Mouse (Mus musculus) left cerebral cortex, adult 2 months (tissue): ENCODE measurements around the gene Usp46. TPM values are rescaled to one million over a fixed set of nuclear protein-coding genes. Genes with fewer than 3 reads are reported as not detected.
"Not testable (repeated sequence)": the region's sequence is repeated elsewhere in the genome, so short reads cannot be mapped to it uniquely, and the experiment has no call there.

Experiments used
- DNase-seq, 2 experiments: peaks; one replicate each; pipeline ENCODE4 v3.0.0; 2021 to 2022; ENCODE audit warnings: low spot score in 2 of 2, mixed read lengths in 1 of 2; ENCODE audit errors: extremely low spot score in 1 of 2
- H3K27ac ChIP-seq: fragments of 200-600 bp; 2 replicates; pipeline ENCODE4 v1.8.1; 2022
- H3K4me3 ChIP-seq: fragments of 200-600 bp; 2 replicates; pipeline ENCODE4 v1.8.1; 2022
- CTCF ChIP-seq: fragments of 200-600 bp; IDR thresholded peaks from 2 replicates; pipeline ENCODE4 v1.8.1; 2022; ENCODE audit warnings: antibody characterized with exemption, mild to moderate bottlenecking, moderate library complexity
- intact Hi-C: fragments of 180-260 bp; cut with DNase I; formaldehyde crosslinking; loops from one replicate; pipeline ENCODE4 v1.15.1; 2025
- total RNA-seq, 2 experiments: library from RNA; stranded (reverse); gene quantifications; 2 replicates each; pipeline ENCODE4 v1.2.3; 2021

Usp46 gene
- total RNA-seq, 2 experiments from 2014 or later = 129 to 130 TPM

DNA sequence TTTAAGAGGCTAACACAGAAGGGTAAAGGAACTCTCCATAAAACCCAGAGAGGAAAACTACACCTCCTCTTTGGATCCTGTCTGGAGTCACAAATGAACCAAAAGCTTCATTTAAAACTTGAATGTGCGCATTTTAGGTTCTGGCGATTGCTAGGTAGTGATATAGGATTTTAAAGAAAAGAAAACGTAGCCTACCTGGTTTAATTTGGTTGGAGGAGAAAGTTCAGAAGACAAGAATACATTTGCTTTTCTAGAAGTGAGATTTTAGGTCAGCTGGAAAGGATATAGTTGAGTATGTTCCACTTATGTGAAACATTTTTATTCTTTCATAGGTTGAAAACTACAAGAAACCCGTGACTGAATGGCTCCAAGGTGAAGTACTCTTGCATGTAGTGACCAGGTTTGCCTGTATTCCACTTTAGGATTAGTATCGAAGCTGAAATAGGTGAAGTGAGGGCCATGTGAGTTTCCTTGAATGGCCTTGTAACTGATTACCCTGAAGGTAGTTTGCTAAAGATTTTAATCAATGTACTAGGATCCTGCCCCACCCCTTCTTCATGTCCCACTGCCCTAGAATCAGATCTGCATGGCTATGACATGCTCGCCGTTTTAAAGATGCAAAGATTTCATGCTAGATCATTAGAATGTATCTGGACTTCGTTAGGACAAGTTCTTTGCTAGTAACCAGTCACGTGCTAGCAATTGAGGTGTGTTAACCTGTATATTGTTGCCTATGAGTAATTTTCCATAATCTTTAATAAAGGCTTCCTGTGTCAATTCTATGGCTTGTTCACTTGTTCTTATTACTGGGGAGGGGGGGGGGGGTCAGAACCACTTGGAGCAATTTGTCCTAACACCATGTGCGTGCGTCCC is 25.6 kb upstream of the Usp46 start:
- no peak for DNase-seq
- H3K4me3 ChIP-seq = peak overlapping the region; percentile 86
- no peak for TF ChIP-seq CTCF
- peak overlapping the region; percentile 94 for H3K27ac ChIP-seq
- intact Hi-C loops = loop anchor here (2.0 to 5.0 kb wide), 4 partner anchors 25 to 184 kb away; partner anchors contain the start of gene Usp46

DNA sequence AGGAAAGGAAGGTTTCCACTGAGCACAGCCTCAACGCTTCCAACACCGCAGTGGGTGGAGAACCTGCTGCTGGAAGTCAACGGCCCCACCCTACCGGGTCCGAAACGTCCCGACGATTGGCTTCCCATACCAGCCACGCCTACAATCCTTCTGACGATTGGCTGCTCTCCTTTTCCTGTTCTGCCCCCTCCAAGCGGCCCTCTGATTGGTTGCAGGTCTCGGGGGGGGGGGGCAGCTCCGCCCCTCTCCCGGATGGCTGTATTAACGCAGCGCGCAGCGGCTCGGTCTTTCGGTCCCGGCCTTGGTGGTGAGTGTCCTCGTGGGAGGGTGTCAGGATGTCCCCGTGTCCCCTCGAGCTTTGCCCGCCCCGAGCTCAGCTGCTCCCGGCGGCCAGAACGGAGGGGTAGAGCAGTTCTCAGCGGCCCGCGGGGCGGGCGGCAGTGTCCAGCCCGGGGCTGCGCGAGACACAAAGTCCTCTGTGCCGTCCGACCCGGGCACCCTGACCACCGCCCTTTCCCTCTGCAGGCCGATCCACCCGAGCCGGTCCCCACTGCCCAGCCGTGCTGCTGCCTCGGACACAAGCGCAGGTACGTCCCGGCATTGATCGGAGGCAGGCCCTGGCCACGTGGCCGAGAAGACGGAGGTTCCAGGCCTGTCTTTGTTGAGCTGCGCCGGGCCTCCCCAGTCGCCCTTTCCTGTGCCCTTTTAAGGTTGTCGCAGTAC is 24.8 kb upstream of the Usp46 start:
- DNase-seq = peak; percentile 85 to 92
- intact Hi-C loops = loop anchor here (2.0 to 5.0 kb wide), 4 partner anchors 24 to 184 kb away; partner anchors contain the start of gene Usp46
- no peak for TF ChIP-seq CTCF
- Histone ChIP-seq H3K4me3 (peak overlapping the region; percentile 86), H3K27ac (peak overlapping the region; percentile 94)

DNA sequence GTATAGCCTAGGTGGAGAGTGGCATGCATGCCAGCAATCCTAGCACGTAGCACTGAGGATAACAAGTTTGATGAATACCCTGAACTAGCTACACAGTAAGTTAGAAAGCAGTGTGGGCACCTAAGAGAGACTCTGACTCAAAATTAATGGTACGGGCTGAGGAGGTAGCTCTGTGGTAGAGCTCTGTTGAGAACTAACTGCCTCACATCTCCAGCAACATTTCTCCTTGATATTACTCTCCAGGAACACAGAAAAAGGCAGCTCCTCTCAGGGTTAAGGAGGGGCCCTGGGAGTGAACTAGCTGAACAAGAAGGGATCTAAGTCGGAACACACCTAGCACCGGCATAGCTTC is 24.2 kb upstream of the Usp46 start:
- no peak for TF ChIP-seq CTCF
- DNase-seq = no peak
- Histone ChIP-seq H3K4me3 (peak overlapping the region; percentile 86), H3K27ac (peak overlapping the region; percentile 89)
- intact Hi-C loops = loop anchor here (2.0 to 5.0 kb wide), 4 partner anchors 24 to 185 kb away; partner anchors contain the start of gene Usp46

DNA sequence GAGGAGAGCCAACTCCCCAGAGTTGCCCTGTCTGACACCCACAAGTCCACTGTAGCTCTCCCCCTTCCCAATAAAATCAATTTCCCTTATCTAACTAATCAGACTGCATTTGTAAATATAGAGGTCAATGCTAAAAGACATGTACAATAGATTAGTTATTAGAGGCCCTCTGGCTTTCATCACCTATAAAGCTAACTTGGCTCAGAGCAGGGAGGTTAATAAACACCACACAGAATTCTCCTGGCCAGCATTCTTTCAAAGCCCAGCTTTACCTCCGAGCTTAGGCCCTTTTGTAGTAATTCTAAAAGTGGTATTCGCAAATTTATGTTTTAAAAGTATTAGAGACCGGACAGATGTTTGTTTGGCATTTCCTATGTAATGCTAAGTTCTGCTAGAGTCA is 21.4 kb upstream of the Usp46 start:
- no peak overlapping the region for H3K4me3 ChIP-seq
- no peak for TF ChIP-seq CTCF
- no peak for DNase-seq
- no peak overlapping the region for H3K27ac ChIP-seq
- intact Hi-C loops = loop anchor here (5.0 kb wide), 2 partner anchors 173 to 188 kb away; no protein-coding TSS in a partner anchor

DNA sequence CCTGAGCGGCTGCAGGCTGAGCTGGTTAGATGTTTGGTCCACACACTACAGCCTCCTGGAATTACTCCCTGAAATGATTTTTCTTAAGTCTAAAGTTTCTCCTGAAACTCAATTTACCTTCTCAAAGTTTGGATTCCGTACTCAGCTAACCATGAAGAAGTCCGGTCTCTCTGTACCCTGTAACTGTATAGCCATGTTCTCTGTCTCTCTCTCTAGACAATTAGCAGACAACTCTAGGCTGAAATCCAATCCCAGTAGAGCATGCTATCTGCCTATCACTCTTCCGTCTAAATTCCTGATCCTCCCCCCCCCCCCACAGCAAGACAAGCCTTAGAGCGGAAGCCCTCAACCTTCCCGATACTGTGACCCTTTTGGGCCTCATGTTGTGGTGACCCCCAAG is 13.5 kb upstream of the Usp46 start:
- Histone ChIP-seq H3K4me3 (no peak overlapping the region), H3K27ac (no peak overlapping the region)
- DNase-seq = no peak
- no peak for TF ChIP-seq CTCF
- intact Hi-C loops = no loop called here

DNA sequence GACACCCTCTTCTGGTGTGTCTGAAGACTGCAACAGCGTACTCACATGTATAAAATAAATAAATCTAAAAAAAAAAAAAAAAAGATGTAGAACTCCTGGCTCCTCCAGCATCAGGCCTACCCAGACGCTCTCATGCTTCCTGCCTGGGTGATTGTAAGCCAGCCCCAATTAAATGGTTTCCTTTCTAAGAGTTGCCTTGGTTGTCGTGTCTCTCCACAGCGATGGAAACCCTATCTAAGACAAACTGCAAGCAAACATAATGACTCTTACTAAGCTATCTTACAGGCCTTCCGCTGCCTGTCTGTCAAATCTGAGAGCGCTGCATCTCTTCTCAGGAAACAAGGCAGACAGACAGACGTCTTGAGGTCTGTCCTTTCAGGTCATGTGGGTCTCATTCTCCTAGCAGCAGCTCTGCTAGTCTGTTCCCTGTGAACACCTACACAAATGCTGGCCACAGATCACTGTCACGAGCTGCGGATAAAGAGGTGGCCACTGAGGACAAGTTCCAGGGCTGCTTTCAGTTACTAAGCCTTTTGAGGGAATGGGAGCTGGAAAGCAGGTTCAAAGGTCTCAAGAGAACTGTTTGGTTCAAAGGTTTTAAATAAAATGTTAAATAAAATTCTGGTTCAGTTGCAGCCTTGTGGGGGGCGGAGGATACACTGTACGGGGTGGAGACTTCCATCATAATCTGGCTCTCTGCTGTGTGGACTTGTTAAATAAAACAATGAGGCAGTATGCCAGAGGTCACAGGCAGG is 10.8 kb upstream of the Usp46 start:
- no peak for DNase-seq
- TF ChIP-seq CTCF = no peak
- no peak overlapping the region for H3K27ac ChIP-seq
- intact Hi-C loops = no loop called here
- no peak overlapping the region for H3K4me3 ChIP-seq

DNA sequence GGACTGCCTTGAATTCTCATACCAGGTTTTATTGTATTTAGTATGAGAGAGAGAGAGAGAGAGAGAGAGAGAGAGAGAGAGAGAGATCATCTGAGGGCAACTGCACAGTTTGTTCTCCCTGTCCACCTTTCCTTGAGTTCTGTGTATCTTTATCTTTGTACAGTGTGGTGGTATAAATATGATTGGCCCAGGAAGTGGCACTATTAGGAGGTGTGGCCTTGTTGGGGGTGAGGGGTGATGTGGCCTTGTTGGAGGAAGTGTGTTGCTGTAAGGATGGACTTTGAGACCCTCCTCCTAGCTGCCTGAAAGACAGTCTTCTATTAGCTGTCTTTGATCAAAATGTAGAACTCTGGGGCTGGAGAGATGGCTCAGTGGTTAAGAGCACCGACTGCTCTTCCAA is 10.2 kb upstream of the Usp46 start:
- Histone ChIP-seq H3K27ac (no peak overlapping the region), H3K4me3 (no peak overlapping the region)
- intact Hi-C loops = no loop called here
- DNase-seq = no peak
- no peak for TF ChIP-seq CTCF

DNA sequence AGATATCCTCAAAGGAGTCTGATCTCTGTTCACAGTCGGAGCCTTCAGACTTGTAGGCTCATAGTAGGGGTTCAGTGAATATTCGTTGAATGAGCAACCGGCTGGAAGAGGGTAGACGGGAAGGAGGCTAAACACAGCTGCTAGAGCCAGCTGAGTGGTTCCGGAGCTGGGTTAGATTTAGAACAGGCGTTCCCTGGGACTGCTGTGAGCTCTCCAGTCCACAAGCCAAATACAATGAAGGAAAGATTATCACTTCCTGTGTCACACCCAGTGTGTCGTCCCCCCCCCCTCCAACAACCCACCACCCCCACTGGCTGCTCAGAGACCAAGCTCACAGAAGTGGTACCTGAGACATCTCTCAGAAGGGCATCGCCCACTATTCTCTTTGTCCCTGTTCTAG is 9.7 kb upstream of the Usp46 start:
- intact Hi-C loops = no loop called here
- DNase-seq = no peak
- no peak overlapping the region for H3K4me3 ChIP-seq
- TF ChIP-seq CTCF = no peak
- H3K27ac ChIP-seq = no peak overlapping the region

DNA sequence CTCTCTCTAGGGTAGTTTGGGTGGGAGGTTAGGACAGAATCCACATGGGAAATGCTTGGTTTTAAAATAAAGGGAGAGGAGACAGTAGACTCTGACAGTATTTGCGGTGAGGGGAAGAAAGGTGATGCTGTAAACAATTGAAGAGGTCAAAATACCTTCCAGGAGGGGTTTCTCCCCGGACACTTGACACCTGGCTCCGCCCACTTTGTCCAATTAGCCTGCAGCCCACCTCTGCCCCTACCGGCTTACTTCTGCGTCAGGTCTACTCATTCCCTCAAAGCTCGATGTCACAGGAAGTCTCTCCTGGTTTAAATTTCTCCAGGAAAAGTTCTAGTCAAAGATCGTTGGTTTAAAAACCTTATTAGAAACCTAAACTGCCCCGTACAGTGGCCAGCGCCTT is 8.5 kb upstream of the Usp46 start:
- no peak for DNase-seq
- intact Hi-C loops = no loop called here
- Histone ChIP-seq H3K4me3 (no peak overlapping the region), H3K27ac (no peak overlapping the region)
- TF ChIP-seq CTCF = no peak; the same call in 1 of the 2 replicates

DNA sequence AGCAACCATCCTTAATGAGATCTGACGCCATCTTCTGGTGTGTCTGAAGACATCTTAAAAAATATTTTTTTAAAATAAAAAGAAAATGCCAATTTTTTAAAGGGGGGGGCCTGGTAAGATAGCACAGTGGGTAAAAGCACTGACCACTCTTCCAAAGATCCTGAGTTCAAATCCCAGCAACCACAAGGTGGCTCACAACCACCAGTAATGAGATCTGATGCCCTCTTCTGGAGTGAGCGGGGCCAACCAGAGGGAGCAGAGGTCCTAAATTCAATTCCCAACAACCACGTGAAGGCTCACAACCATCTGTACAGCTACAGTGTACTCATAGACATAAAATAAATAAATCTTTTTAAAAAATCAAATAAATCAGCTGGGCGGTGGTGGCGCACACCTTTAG is 2.3 kb upstream of the Usp46 start:
- DNase-seq, intact Hi-C loops, H3K4me3 ChIP-seq, H3K27ac ChIP-seq: not testable (repeated sequence)
- TF ChIP-seq CTCF = peak; percentile 26

DNA sequence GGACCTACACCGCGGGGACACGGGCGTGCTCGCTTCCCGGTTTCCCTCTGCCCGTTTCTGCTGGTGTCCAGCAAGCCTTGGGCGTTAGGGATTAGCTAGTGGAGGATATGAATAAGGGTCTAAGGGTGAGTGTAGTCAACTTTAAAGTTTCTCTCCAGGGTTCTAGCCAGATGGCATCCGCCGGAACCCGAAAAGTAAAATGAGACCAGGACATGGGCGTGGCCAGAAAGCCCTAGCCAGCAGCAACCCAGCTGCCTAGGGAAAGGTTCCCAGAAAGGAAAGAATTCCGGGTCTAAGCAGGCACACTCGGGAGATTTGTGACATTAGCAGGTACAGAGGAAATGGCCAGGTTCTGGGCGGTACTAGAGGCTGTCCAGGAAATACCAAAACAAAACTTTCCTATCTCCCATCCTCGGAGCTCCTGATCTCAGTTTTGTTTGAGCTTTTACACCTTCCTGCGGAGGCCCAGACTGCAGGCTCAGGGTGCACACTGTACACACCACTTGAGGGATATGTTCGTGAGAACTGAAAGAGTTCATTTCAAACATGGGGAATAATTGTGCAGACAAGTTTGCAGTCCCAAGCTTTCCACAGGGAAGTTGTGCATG is 587 bp upstream of the Usp46 start:
- DNase-seq = peak; percentile 39 to 63
- intact Hi-C loops = loop anchor here (2.0 to 10.0 kb wide), 4 partner anchors 24 to 208 kb away; partner anchors contain the start of gene Rasl11b
- TF ChIP-seq CTCF = no peak
- Histone ChIP-seq H3K27ac (peak overlapping the region; percentile 94), H3K4me3 (peak overlapping the region; percentile 96)
